Mouse (Mus musculus) G1E (cell line): ENCODE measurements around the gene Hmbs. TPM values are rescaled to one million over a fixed set of nuclear protein-coding genes. Genes with fewer than 3 reads are reported as not detected.

Source experiments
- ATAC-seq: 2 replicates; pipeline ENCODE4 v1.8.0; 2016; ENCODE audit warnings: mild to moderate bottlenecking; ENCODE audit not compliant: insufficient number of reproducible peaks, poor library complexity, low FRiP score, severe bottlenecking; ENCODE audit errors: extremely low read depth
- DNase-seq: peaks from one replicate; pipeline ENCODE4 v3.0.0; 2012; ENCODE audit warnings: low spot score
- H3K27me3 ChIP-seq: 2 replicates; pipeline ENCODE4 v1.6.1; 2012; ENCODE audit warnings: mild to moderate bottlenecking, low read length, inconsistent platforms; ENCODE audit not compliant: insufficient read depth
- H3K36me3 ChIP-seq: replicated peaks from 2 replicates; pipeline ENCODE3; 2012; ENCODE audit warnings: mild to moderate bottlenecking, inconsistent platforms
- H3K4me1 ChIP-seq: 2 replicates; pipeline ENCODE4 v1.6.1; 2012; ENCODE audit warnings: low read depth, low read length, inconsistent platforms, mixed read lengths; ENCODE audit not compliant: insufficient read depth
- H3K4me3 ChIP-seq: 2 replicates; pipeline ENCODE4 v1.5.1; 2012; ENCODE audit warnings: low read depth, mild to moderate bottlenecking, inconsistent platforms, low read length, moderate library complexity, mixed read lengths
- H3K9me3 ChIP-seq: replicated peaks from 2 replicates; pipeline ENCODE4 v1.6.1; 2012; ENCODE audit warnings: inconsistent platforms
- CTCF ChIP-seq: IDR thresholded peaks from 2 replicates; pipeline ENCODE4 v1.5.1; 2012; ENCODE audit warnings: low read depth, low read length, inconsistent platforms, mixed read lengths
- GATA1 ChIP-seq: IDR thresholded peaks from 2 replicates; pipeline ENCODE4 v1.6.1; 2012; ENCODE audit warnings: borderline replicate concordance, low read length, inconsistent platforms, mixed read lengths
- GATA2 ChIP-seq: IDR thresholded peaks from 2 replicates; pipeline ENCODE4 v1.6.1; 2012; ENCODE audit warnings: low read depth, low read length, inconsistent platforms, borderline replicate concordance
- POLR2AphosphoS5 ChIP-seq: IDR thresholded peaks from 2 replicates; pipeline ENCODE4 v1.6.1; 2012; ENCODE audit warnings: low read depth, low read length, inconsistent platforms; ENCODE audit not compliant: insufficient replicate concordance
- TAL1 ChIP-seq: conservative IDR thresholded peaks from 2 replicates; pipeline ENCODE4 v1.6.1; 2012; ENCODE audit warnings: low read depth, low read length, inconsistent platforms, mixed read lengths
- polyA plus RNA-seq: library from polyadenylated mRNA; stranded (reverse); fragments of >175 nt; gene quantifications from 2 replicates; pipeline ENCODE4 v1.2.3, GENCODE M21; 2012
- total RNA-seq, 2 experiments: library from RNA; stranded (forward) in 1 of 2; stranded (reverse) in 1 of 2; fragments of 200-1000 nt in 1 of 2; fragments of >200 nt in 1 of 2; fragmentation: Nextera tagmentation in 1 of 2; gene quantifications; 2 replicates each; pipeline ENCODE4 v1.2.3; 2014 to 2017

Gene Hmbs
- total and polyA plus RNA-seq, 3 experiments, result 90.1 to 175 (median 108) TPM

DNA sequence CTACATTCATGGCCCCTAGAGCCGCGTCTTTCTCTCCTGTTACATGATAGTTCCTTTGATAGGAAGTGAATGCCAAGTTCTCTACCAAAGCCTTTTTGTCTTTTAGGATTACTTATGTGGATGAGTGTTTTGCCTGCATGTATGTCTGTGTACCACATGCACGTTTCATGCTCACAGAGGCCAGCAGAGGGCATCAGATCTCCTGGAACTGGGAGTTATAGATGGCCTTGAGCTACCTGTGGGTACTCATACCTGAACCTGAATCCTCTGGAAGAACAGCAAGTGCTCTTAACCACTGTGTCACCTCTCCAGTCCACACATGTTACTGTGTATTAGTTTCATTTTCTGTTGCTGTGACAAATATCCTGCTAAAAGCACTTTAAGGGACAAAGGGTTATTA, 51.5 kb downstream of the Hmbs start:
- Histone ChIP-seq H3K4me3 (no peak overlapping the region), H3K27me3 (no peaks in the 10 kb centered on the region), H3K36me3 (peaks cover 70% of the 10 kb centered on the region), H3K9me3 (peaks cover 7% of the 10 kb centered on the region), H3K4me1 (peaks cover 43% of the 10 kb centered on the region)
- ATAC-seq, result no peak
- TF ChIP-seq POLR2AphosphoS5 (no peak), CTCF (peak; percentile 31), GATA1 (no peak)
- no peak for DNase-seq

- H3K9me3 ChIP-seq, result peaks cover 7% of the 10 kb centered on the region
- peak overlapping the region; percentile 98; the same call in 1 of the 2 replicates for H3K4me3 ChIP-seq
- peak; percentile 52 for DNase-seq
- H3K27me3 ChIP-seq, result no peaks in the 10 kb centered on the region
- ATAC-seq, result peak; percentile 47
- H3K36me3 ChIP-seq, result peaks cover 55% of the 10 kb centered on the region
- H3K4me1 ChIP-seq, result peaks cover 70% of the 10 kb centered on the region
- TF ChIP-seq POLR2AphosphoS5, result no peak
- TF ChIP-seq CTCF, result no peak
- TF ChIP-seq GATA1, result no peak
- no peak for TF ChIP-seq TAL1
These were observed 55.1 kb downstream of the Hmbs start for GRCm38 (mm10) chr9:44288959-44289291.

DNA sequence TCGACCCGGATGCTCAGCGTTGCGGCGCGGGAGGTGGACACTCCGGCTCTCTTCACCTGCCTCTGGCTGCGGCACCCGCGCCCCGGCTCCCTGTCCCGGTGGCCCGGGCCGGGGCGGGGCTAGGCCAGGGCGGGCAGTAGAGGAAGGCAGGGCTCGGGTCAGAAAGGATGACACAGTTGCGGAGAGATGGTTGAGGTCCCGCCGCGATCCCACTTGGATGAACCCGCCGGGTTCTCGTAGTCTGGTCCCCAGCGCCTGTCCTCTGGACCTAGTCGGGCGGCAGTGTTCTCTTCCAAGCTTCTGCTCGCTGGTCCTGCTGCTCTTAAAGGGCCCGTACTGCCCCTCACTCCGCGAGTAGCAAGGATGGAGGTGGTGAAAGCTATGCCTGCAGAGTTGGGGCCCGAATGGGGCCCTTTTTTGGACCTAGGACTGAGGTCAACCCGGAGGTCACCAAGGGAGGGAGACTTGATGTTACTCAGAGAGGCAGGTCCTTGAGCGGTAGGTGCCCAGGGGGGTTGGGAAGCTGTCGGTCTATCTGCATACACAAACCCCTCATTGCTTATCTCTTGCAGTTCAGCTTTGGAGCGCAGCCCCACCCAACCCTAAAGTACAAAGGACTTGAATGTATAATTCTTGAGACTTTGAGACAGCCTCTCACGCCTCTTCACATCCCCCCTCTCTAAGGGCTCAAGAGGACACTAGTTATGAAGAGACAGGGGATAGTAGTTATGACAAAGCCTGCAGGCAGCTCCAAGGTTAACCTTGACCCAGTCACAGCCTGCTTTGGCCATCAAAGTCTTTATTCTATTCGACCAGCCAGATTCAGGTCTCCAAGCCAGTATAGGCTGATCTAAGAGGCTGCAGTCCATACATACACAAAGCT, 55.7 kb downstream of the Hmbs start, which contains the start of gene Abcg4:
Abcg4 (minus strand) TSS at position 540 of the 883 bp plus-strand sequence.
- H3K36me3 ChIP-seq, result peaks cover 55% of the 10 kb centered on the region
- peak; percentile 79 for ATAC-seq

GRCm38 (mm10) chr9:44287401-44288075, 56.5 kb downstream of the Hmbs start:
- ATAC-seq (no peak), DNase-seq (peak; percentile 69)
- peaks cover 53% of the 10 kb centered on the region for H3K36me3 ChIP-seq
- peak overlapping the region; percentile 98 for H3K4me3 ChIP-seq
- TF ChIP-seq GATA2 (no peak), GATA1 (no peak), CTCF (no peak), POLR2AphosphoS5 (no peak), TAL1 (no peak)
- H3K9me3 ChIP-seq, result peaks cover 7% of the 10 kb centered on the region
- peaks cover 71% of the 10 kb centered on the region for H3K4me1 ChIP-seq
- H3K27me3 ChIP-seq, result no peaks in the 10 kb centered on the region

More for the DNA sequence above, 55.7 kb downstream of the Hmbs start, which contains the start of gene Abcg4:
- TF ChIP-seq GATA2 (no peak), TAL1 (peak; percentile 82)
- H3K4me3 ChIP-seq, result peak within 1 kb of the TSS; percentile 98
- peaks cover 76% of the 10 kb centered on the region for H3K4me1 ChIP-seq
- no peaks in the 10 kb centered on the region for H3K27me3 ChIP-seq
- H3K9me3 ChIP-seq, result peaks cover 7% of the 10 kb centered on the region
- peak; percentile 80 for DNase-seq

GRCm38 (mm10) chr9:44287003-44287400, 57.0 kb downstream of the Hmbs start:
- H3K4me3 ChIP-seq, result peak overlapping the region; percentile 98
- TF ChIP-seq TAL1, result no peak
- TF ChIP-seq CTCF, result no peak
- no peak for TF ChIP-seq GATA2
- no peak for TF ChIP-seq GATA1
- no peak for TF ChIP-seq POLR2AphosphoS5
- ATAC-seq, result no peak
- peaks cover 7% of the 10 kb centered on the region for H3K9me3 ChIP-seq
- peak; percentile 33 for DNase-seq
- H3K36me3 ChIP-seq, result peaks cover 54% of the 10 kb centered on the region
- peaks cover 74% of the 10 kb centered on the region for H3K4me1 ChIP-seq
- no peaks in the 10 kb centered on the region for H3K27me3 ChIP-seq

Other genes starting within 250 kb of the Hmbs start
Only the 20 nearest of the 24 such genes appear.
- not detected in 2 replicates for gene Mcam, start 209.8 kb downstream of the Hmbs start, total RNA-seq (2014; fragmentation: Nextera tagmentation)
- gene Mcam, start 209.8 kb downstream of the Hmbs start, total RNA-seq (2017), result 0.06 and 0.16 TPM in 2 replicates
- not detected in 2 replicates for gene Mcam, start 209.8 kb downstream of the Hmbs start, polyA plus RNA-seq
- 137 and 159 TPM in 2 replicates for gene Cbl, start 110.2 kb downstream of the Hmbs start, total RNA-seq (2014; fragmentation: Nextera tagmentation)
- gene Cbl, start 110.2 kb downstream of the Hmbs start, total RNA-seq (2017), result 23.6 and 25.5 TPM in 2 replicates
- gene Cbl, start 110.2 kb downstream of the Hmbs start, polyA plus RNA-seq, result 17.2 and 20.3 TPM in 2 replicates
- gene Ccdc153, start 103.6 kb downstream of the Hmbs start, total RNA-seq (2014; fragmentation: Nextera tagmentation), result not detected in 2 replicates
- not detected in 2 replicates for gene Ccdc153, start 103.6 kb downstream of the Hmbs start, total RNA-seq (2017)
- gene Ccdc153, start 103.6 kb downstream of the Hmbs start, polyA plus RNA-seq, result not detected in 2 replicates
- gene Pdzd3, start 92.8 kb downstream of the Hmbs start, total RNA-seq (2014; fragmentation: Nextera tagmentation), result not detected in 2 replicates
- gene Pdzd3, start 92.8 kb downstream of the Hmbs start, total RNA-seq (2017), result not detected in 2 replicates
- not detected in 2 replicates for gene Pdzd3, start 92.8 kb downstream of the Hmbs start, polyA plus RNA-seq
- gene Nlrx1, start 75.6 kb downstream of the Hmbs start, total RNA-seq (2014; fragmentation: Nextera tagmentation), result not detected in 2 replicates
- 0.05 TPM in 1 of 2 replicates, not detected in the other for gene Nlrx1, start 75.6 kb downstream of the Hmbs start, total RNA-seq (2017)
- gene Nlrx1, start 75.6 kb downstream of the Hmbs start, polyA plus RNA-seq, result 0.02 and 0.03 TPM in 2 replicates
- 29.1 and 58.5 TPM in 2 replicates for gene Abcg4, start 55.6 kb downstream of the Hmbs start, total RNA-seq (2014; fragmentation: Nextera tagmentation)
- 1.8 and 3.6 TPM in 2 replicates for gene Abcg4, start 55.6 kb downstream of the Hmbs start, total RNA-seq (2017)
- gene Abcg4, start 55.6 kb downstream of the Hmbs start, polyA plus RNA-seq, result 18.4 and 20.3 TPM in 2 replicates
- gene Hinfp, start 38.6 kb downstream of the Hmbs start, total RNA-seq (2014; fragmentation: Nextera tagmentation), result 26.3 and 46.1 TPM in 2 replicates
- gene Hinfp, start 38.6 kb downstream of the Hmbs start, total RNA-seq (2017), result 22.0 and 23.1 TPM in 2 replicates
- gene Hinfp, start 38.6 kb downstream of the Hmbs start, polyA plus RNA-seq, result 5.4 and 8.4 TPM in 2 replicates
- gene C2cd2l, start 23.9 kb downstream of the Hmbs start, total RNA-seq (2014; fragmentation: Nextera tagmentation), result 9.5 and 19.3 TPM in 2 replicates
- gene C2cd2l, start 23.9 kb downstream of the Hmbs start, total RNA-seq (2017), result 6.3 TPM in 2 replicates
- gene C2cd2l, start 23.9 kb downstream of the Hmbs start, polyA plus RNA-seq, result 35.8 and 40.9 TPM in 2 replicates
- gene Dpagt1, start 18.2 kb downstream of the Hmbs start, total RNA-seq (2014; fragmentation: Nextera tagmentation), result 33.6 and 36.5 TPM in 2 replicates
- 11.8 and 12.3 TPM in 2 replicates for gene Dpagt1, start 18.2 kb downstream of the Hmbs start, total RNA-seq (2017)
- 6.5 and 6.8 TPM in 2 replicates for gene Dpagt1, start 18.2 kb downstream of the Hmbs start, polyA plus RNA-seq
- 227 and 235 TPM in 2 replicates for gene H2afx, start 9.5 kb downstream of the Hmbs start, total RNA-seq (2014; fragmentation: Nextera tagmentation)
- gene H2afx, start 9.5 kb downstream of the Hmbs start, total RNA-seq (2017), result 240 and 251 TPM in 2 replicates
- gene H2afx, start 9.5 kb downstream of the Hmbs start, polyA plus RNA-seq, result 762 and 998 TPM in 2 replicates
- 13.6 and 15.7 TPM in 2 replicates for gene Vps11, start 17.4 kb upstream of the Hmbs start, total RNA-seq (2014; fragmentation: Nextera tagmentation)
- gene Vps11, start 17.4 kb upstream of the Hmbs start, total RNA-seq (2017), result 26.4 and 27.0 TPM in 2 replicates
- 6.7 and 7.7 TPM in 2 replicates for gene Vps11, start 17.4 kb upstream of the Hmbs start, polyA plus RNA-seq
- gene Hyou1, start 35.3 kb upstream of the Hmbs start, total RNA-seq (2014; fragmentation: Nextera tagmentation), result 51.8 and 55.8 TPM in 2 replicates
- 31.2 and 36.6 TPM in 2 replicates for gene Hyou1, start 35.3 kb upstream of the Hmbs start, total RNA-seq (2017)
- gene Hyou1, start 35.3 kb upstream of the Hmbs start, polyA plus RNA-seq, result 21.1 and 27.9 TPM in 2 replicates
- 10.0 and 16.0 TPM in 2 replicates for gene Slc37a4, start 52.6 kb upstream of the Hmbs start, total RNA-seq (2014; fragmentation: Nextera tagmentation)
- gene Slc37a4, start 52.6 kb upstream of the Hmbs start, total RNA-seq (2017), result 24.4 and 31.7 TPM in 2 replicates
- gene Slc37a4, start 52.6 kb upstream of the Hmbs start, polyA plus RNA-seq, result 10.4 and 11.8 TPM in 2 replicates
- 661 and 718 TPM in 2 replicates for gene Rps25, start 62.9 kb upstream of the Hmbs start, total RNA-seq (2014; fragmentation: Nextera tagmentation)
- gene Rps25, start 62.9 kb upstream of the Hmbs start, total RNA-seq (2017), result 2,498 and 2,521 TPM in 2 replicates
- gene Rps25, start 62.9 kb upstream of the Hmbs start, polyA plus RNA-seq, result 230 and 272 TPM in 2 replicates
- gene Trappc4, start 63.4 kb upstream of the Hmbs start, total RNA-seq (2014; fragmentation: Nextera tagmentation), result 31.8 and 52.9 TPM in 2 replicates
- 69.1 and 71.4 TPM in 2 replicates for gene Trappc4, start 63.4 kb upstream of the Hmbs start, total RNA-seq (2017)
- gene Trappc4, start 63.4 kb upstream of the Hmbs start, polyA plus RNA-seq, result 6.3 and 9.6 TPM in 2 replicates
- gene Ccdc84, start 74.3 kb upstream of the Hmbs start, total RNA-seq (2014; fragmentation: Nextera tagmentation), result 32.2 and 34.4 TPM in 2 replicates
- gene Ccdc84, start 74.3 kb upstream of the Hmbs start, total RNA-seq (2017), result 23.7 and 25.1 TPM in 2 replicates
- 10.2 and 10.4 TPM in 2 replicates for gene Ccdc84, start 74.3 kb upstream of the Hmbs start, polyA plus RNA-seq
- gene Foxr1, start 96.9 kb upstream of the Hmbs start, total RNA-seq (2014; fragmentation: Nextera tagmentation), result not detected in 2 replicates
- 0.11 TPM in 1 of 2 replicates, not detected in the other for gene Foxr1, start 96.9 kb upstream of the Hmbs start, total RNA-seq (2017)
- not detected in 2 replicates for gene Foxr1, start 96.9 kb upstream of the Hmbs start, polyA plus RNA-seq
- gene Upk2, start 110.7 kb upstream of the Hmbs start, total RNA-seq (2014; fragmentation: Nextera tagmentation), result not detected in 2 replicates
- not detected in 2 replicates for gene Upk2, start 110.7 kb upstream of the Hmbs start, total RNA-seq (2017)
- not detected in 2 replicates for gene Upk2, start 110.7 kb upstream of the Hmbs start, polyA plus RNA-seq
- 0.15 TPM in 1 of 2 replicates, not detected in the other for gene Bcl9l, start 138.6 kb upstream of the Hmbs start, total RNA-seq (2014; fragmentation: Nextera tagmentation)
- 0.16 and 0.17 TPM in 2 replicates for gene Bcl9l, start 138.6 kb upstream of the Hmbs start, total RNA-seq (2017)
- gene Bcl9l, start 138.6 kb upstream of the Hmbs start, polyA plus RNA-seq, result 0.09 and 0.14 TPM in 2 replicates
- not detected in 2 replicates for gene Cxcr5, start 217.6 kb upstream of the Hmbs start, total RNA-seq (2014; fragmentation: Nextera tagmentation)
- 0.06 and 0.22 TPM in 2 replicates for gene Cxcr5, start 217.6 kb upstream of the Hmbs start, total RNA-seq (2017)
- not detected in 2 replicates for gene Cxcr5, start 217.6 kb upstream of the Hmbs start, polyA plus RNA-seq